Mouse (Mus musculus): Measurements from ENCODE around the gene Hist1h1a. TPM values are rescaled to one million over a fixed set of nuclear protein-coding genes. Genes with fewer than 3 reads are reported as not detected.
"Not testable (repeated sequence)": the region's sequence is repeated elsewhere in the genome, so short reads cannot be mapped to it uniquely, and the experiment has no call there.

Hist1h1a gene
- polyA plus RNA-seq, 1 experiment from 2014 or later: 2.2 TPM

DNA sequence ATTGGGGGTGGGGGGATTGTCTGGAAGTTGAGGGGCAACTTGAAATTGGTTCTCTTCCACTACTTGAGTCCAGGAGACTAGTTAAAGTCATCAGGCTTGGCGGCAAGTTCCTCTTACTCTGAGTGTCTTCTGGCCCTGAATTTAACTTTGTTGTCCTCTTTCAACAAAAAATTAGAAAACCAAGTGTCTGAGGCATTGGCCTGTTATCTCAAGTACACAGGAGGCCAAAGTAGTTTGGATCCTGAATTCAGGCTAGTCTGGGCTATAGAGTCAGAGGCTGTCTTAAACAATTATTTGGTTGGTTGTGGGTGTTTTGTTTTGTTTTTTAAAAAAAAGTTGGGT is 1.7 kb downstream of the Hist1h1a start:
- Histone ChIP-seq H3K4me2 (replicated peaks) (no peak overlapping the region), H3K9me3 (no peaks in the 10 kb centered on the region), H3K27me3 (replicated peaks) (no peaks in the 10 kb centered on the region), H3K27ac (no peak overlapping the region), H3K36me3 (no peaks in the 10 kb centered on the region), H3K4me3 (replicated peaks) (no peak overlapping the region), H3K4me1 (replicated peaks) (peaks cover 10% of the 10 kb centered on the region), H3K9ac (no peak overlapping the region)
- no peak for ATAC-seq
- WGBS: 69% methylated on average over 1 of the region's 1 CpGs

DNA sequence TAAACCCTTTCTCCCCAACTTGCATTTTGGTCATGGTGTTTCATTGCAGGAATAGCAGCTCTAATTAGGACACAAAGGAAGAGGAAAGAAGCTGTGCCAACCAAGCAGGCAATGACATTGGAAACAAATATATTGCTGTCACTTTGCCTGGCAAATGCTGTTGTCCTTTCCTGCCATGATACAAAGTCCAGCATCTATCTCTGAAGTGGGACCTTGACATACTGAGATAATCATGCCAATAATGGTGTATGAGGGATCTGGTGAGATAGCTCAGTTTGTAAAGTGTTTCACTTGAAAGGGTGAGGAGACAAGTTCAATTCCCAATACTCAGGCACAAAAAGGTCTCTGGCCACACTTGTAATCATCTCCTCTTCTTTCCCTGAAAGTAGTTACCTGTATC is 3.3 kb downstream of the Hist1h1a start:
- no peak for ATAC-seq
- Histone ChIP-seq H3K27ac (no peak overlapping the region), H3K4me1 (replicated peaks) (peaks cover 6% of the 10 kb centered on the region), H3K27me3 (replicated peaks) (no peaks in the 10 kb centered on the region), H3K4me3 (replicated peaks) (no peak overlapping the region), H3K4me2 (replicated peaks) (no peak overlapping the region), H3K36me3 (no peaks in the 10 kb centered on the region), H3K9ac (no peak overlapping the region), H3K9me3 (no peaks in the 10 kb centered on the region)

DNA sequence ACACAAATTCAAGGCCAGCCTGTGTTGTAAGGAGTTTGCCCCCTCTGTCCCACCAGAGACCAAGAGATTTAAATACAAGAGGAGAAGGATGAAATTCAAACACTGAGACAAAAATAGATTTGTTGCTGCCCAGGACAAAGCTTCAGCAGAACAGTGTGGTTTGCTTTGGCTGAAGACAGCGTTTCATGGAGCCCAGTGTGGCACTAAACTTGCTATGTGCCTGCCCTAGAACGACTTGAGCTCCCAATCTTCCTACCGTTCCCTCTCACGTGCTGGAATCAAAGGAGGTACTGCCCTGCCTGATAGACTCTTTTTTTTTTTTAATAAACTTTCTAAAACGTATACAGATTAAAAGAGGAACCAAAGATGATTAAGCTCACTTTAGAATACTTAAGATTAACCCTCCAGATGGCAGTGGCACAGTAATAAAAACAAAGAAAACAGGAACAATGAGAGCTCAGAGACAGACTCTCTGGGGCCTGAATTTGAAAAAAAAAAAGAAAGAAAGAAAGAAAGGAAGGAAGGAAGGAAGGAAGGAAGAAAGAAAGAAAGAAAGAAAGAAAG is 5.5 kb downstream of the Hist1h1a start:
- Histone ChIP-seq H3K9me3 (no peaks in the 10 kb centered on the region), H3K36me3 (no peaks in the 10 kb centered on the region), H3K27ac (no peak overlapping the region), H3K4me3 (replicated peaks) (no peak overlapping the region), H3K4me1 (replicated peaks) (peaks cover 9% of the 10 kb centered on the region; the same call in 1 of the 2 replicates), H3K4me2 (replicated peaks) (no peak overlapping the region), H3K9ac (no peak overlapping the region), H3K27me3 (replicated peaks) (no peaks in the 10 kb centered on the region)
- no peak for ATAC-seq
- 55% methylated on average over 5 of the region's 5 CpGs for WGBS

DNA sequence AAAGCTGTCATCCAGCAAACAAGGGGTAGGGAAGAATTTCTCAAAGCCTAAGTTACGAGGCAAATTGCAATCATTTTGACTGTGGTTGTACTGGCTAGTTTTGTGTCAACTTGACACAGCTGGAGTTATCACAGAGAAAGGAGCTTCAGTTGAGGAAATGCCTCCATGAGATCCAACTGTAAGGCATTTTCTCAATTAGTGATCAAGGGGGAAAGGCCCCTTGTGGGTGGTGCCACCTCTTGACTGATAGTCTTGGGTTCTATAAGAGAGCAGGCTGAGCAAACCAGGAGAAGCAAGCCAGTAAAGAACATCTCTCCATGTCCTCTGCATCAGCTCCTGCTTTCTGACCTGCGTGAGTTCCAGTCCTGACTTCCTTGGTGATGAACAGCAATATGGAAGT is 6.1 kb downstream of the Hist1h1a start, which contains the start of gene Trim38:
Gene Trim38 (plus strand): TSS at position 301 of the 400 bp plus-strand sequence.
- not testable (repeated sequence) for H3K4me2 ChIP-seq (replicated peaks); H3K9me3 ChIP-seq; ATAC-seq; H3K27me3 ChIP-seq (replicated peaks); H3K36me3 ChIP-seq; H3K9ac ChIP-seq; H3K27ac ChIP-seq; H3K4me3 ChIP-seq (replicated peaks); H3K4me1 ChIP-seq (replicated peaks)
- 88% methylated on average over 2 of the region's 2 CpGs for WGBS

DNA sequence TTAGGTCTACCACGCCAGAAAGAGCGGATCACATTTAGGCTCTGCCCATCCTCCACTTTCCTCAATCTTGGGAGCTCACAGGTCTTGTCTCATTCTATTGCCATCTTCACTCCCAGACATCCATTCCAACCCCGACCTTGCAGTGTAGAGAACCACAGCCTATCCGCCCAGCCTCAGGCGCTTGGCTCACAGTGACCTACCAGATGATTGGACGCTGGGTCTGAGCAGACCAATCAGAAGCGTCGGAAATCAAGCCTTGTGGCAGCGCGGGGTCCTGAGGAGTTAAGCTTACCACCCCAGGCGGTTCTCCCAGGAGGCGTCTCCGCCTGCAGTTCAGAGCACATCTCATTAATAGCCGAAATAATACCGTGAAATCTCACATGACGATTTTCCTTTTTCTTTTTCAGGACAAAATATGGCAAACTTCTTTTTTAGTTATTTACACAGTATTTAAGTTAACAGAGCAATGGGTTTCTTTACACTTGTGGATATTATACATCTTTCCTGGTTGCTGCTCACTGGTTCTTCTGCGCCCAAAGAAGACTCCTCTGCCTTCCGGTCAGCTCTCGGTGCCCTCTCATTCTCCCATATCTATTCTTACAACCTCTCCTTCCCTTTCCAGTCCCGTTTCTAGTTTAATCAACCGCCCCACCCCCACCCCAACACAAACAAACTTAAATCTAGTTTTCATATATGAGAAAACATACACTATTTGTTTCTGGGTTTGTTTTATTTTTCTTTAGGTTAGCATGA is 9.3 kb downstream of the Hist1h1a start:
- 21% methylated on average over 21 of the region's 21 CpGs for WGBS

DNA sequence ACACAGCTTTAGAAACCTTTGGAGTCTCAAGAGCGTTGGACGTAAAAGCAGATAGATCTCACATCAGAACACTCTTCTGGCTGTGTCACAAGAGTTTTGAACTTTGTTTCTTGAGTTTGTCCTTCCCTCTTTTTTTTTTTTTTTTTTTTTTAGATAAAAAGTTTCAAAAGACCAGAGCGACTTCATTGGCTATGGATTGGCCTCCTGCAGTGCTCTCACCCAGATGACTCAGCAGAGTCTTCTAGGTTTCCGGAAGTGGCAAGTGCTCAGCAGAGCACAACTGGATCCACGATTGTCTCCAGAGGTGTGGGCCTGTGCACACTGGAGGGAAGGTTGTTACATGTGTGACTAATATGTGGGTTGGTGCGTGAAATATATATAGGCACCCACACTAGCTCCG is 14.9 kb downstream of the Hist1h1a start:
- 93% methylated on average over 7 of the region's 7 CpGs for WGBS
- Histone ChIP-seq H3K4me3 (replicated peaks) (no peak overlapping the region), H3K4me1 (replicated peaks) (no peaks in the 10 kb centered on the region), H3K9ac (no peak overlapping the region), H3K4me2 (replicated peaks) (no peak overlapping the region), H3K9me3 (no peaks in the 10 kb centered on the region), H3K27me3 (replicated peaks) (no peaks in the 10 kb centered on the region), H3K27ac (no peak overlapping the region), H3K36me3 (no peaks in the 10 kb centered on the region)
- no peak for ATAC-seq

More for the DNA sequence above, 9.3 kb downstream of the Hist1h1a start:
- no peak overlapping the region for H3K9ac ChIP-seq
- no peaks in the 10 kb centered on the region for H3K9me3 ChIP-seq
- ATAC-seq: peak; percentile 95
- H3K27me3 ChIP-seq (replicated peaks): no peaks in the 10 kb centered on the region
- 0 out of 2 replicates have a peak, but pooled peaks cover 4% of the 10 kb centered on the region for H3K4me1 ChIP-seq (replicated peaks)
- peak overlapping the region; percentile 45 for H3K4me2 ChIP-seq (replicated peaks)
- no peaks in the 10 kb centered on the region for H3K36me3 ChIP-seq
- no peak overlapping the region for H3K4me3 ChIP-seq (replicated peaks)
- H3K27ac ChIP-seq: no peak overlapping the region

DNA sequence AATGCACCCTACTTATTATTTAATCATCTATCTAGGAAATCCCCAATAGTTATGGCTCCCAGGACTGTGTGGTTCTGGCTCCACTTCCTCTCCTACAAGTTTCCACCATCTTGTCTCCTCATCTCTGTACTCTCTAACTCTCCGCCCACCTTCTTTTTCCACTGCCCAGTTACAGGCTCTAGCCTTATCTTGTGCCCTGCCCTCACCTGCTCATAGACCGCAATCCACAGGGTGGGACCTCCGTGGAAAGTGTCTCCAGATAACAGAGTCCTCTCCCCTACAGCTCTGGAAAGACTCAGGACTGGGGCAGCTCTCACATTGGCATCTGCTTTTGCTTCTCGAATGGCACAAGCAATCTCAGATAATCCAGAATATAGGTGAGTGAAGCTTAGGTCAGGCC is 15.6 kb downstream of the Hist1h1a start:
- H3K27me3 ChIP-seq (replicated peaks): no peaks in the 10 kb centered on the region
- H3K4me1 ChIP-seq (replicated peaks): no peaks in the 10 kb centered on the region
- no peaks in the 10 kb centered on the region for H3K9me3 ChIP-seq
- 64% methylated on average over 4 of the region's 4 CpGs for WGBS
- H3K4me3 ChIP-seq (replicated peaks): no peak overlapping the region
- H3K9ac ChIP-seq: no peak overlapping the region
- H3K36me3 ChIP-seq: no peaks in the 10 kb centered on the region
- H3K27ac ChIP-seq: no peak overlapping the region
- no peak overlapping the region for H3K4me2 ChIP-seq (replicated peaks)
- ATAC-seq: no peak

DNA sequence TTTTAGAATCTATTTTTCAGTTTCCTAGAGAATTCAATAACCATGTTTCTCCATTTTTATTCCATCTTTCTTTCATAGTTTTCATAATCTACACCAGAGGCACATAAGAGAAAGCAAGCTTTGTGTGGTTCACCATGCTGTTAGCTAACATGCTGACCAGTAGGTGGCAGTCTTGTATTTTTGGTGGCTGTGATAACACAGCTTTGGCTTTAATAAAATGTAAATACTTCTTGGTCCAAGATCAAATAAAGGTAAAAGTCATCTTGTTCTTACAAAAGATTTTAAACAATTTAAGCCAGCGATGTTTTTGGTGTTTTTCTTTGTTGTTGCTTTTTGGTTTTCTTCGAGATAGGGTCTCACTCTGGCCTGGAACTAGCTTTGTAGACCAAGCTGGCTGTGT is 29.1 kb downstream of the Hist1h1a start:
- no peaks in the 10 kb centered on the region for H3K9me3 ChIP-seq
- no peaks in the 10 kb centered on the region for H3K4me1 ChIP-seq (replicated peaks)
- no peak overlapping the region for H3K27ac ChIP-seq
- no peak overlapping the region for H3K9ac ChIP-seq
- peak; percentile 68; the same call in 1 of the 2 replicates for ATAC-seq
- no peak overlapping the region for H3K4me2 ChIP-seq (replicated peaks)
- no peak overlapping the region for H3K4me3 ChIP-seq (replicated peaks)
- WGBS: 51% methylated on average over 2 of the region's 2 CpGs
- H3K36me3 ChIP-seq: no peaks in the 10 kb centered on the region
- no peaks in the 10 kb centered on the region for H3K27me3 ChIP-seq (replicated peaks)

DNA sequence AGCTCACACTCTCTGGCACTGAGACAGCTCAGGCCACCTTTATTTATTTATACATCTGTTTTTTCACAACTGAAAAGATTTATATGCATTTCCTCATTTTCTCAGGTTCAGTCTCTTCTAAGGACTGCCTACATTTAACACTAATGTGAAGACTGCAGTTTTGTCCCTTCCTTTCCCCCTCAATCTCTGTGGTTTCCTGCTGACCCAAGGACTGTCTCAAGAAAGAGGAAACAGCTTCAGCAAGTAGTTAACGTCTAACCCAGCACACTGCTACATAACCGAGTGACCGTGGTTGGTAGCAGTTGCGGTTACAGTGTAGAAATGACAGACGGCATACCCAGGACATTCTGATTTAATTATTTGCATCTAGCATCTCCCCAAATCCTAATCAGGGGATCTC is 35.9 kb downstream of the Hist1h1a start:
- no peaks in the 10 kb centered on the region for H3K27me3 ChIP-seq (replicated peaks)
- no peak overlapping the region for H3K4me2 ChIP-seq (replicated peaks)
- no peak overlapping the region for H3K27ac ChIP-seq
- no peaks in the 10 kb centered on the region for H3K36me3 ChIP-seq
- H3K9ac ChIP-seq: no peak overlapping the region
- no peak for ATAC-seq
- H3K4me1 ChIP-seq (replicated peaks): no peaks in the 10 kb centered on the region
- no peaks in the 10 kb centered on the region for H3K9me3 ChIP-seq
- WGBS: 77% methylated on average over 5 of the region's 5 CpGs
- H3K4me3 ChIP-seq (replicated peaks): no peak overlapping the region

DNA sequence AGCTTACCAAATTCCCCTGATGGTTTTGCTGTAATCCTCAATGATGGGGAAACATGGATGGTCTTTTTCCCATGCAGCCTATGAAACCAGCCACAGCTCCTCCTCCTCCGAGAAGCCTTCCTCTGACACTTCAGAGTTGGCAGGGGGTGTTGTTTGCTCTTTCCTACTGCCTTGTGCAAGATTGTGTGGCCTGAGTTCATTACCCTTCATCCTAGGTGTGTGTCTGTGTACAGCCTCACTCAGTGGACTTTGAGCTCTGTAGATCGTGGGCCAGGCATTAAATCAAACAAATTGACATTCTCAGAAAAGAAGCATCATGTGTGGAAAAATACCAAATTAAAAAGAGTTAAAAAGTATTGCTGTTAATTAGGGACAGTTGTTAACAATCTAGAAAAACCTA is 41.1 kb downstream of the Hist1h1a start:
- H3K36me3 ChIP-seq: no peaks in the 10 kb centered on the region
- no peaks in the 10 kb centered on the region for H3K27me3 ChIP-seq (replicated peaks)
- ATAC-seq: peak; percentile 67

DNA sequence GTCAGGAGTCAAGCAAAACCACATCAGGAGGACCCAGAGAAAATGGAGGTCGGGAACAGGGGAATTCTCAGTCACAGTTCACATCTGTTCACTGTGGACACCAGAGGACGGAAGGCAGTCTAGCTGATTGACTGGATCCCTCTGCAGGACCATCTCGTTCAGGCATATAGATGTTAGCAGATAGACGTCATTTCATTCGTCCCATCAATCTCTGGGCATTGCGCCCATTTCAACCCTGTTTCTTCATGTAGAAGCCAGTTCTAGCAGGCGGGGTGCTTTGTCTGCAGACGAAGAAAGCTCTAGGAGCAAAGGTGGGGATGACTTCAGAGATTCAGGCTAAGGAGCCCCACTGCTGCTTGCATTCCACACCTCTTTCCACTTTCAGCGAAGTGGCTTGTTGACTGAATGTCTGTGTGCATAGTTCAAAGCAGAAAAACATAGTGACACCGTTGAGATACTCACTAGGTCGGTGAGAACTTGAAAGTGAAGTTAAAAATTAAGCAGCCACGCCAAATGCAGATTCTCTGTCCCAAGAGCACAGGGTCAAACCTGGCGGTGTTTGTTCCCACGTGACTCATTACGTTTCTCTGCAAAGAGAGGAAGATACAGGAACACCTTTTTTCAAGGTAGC is 43.1 kb downstream of the Hist1h1a start, which contains the start of gene Slc17a2:
Gene Slc17a2 (plus strand): TSS at position 572 of the 631 bp plus-strand sequence.
- H3K9me3 ChIP-seq: no peaks in the 10 kb centered on the region
- H3K4me2 ChIP-seq (replicated peaks): no peak within 1 kb of the TSS
- H3K9ac ChIP-seq: no peak within 1 kb of the TSS
- ATAC-seq: no peak; the same call in 1 of the 2 replicates
- H3K27me3 ChIP-seq (replicated peaks): no peaks in the 10 kb centered on the region
- H3K4me3 ChIP-seq (replicated peaks): no peak within 1 kb of the TSS
- H3K36me3 ChIP-seq: no peaks in the 10 kb centered on the region
- WGBS: 69% methylated on average over 15 of the region's 15 CpGs
- H3K4me1 ChIP-seq (replicated peaks): no peaks in the 10 kb centered on the region
- H3K27ac ChIP-seq: no peak within 1 kb of the TSS

More for the DNA sequence above, 41.1 kb downstream of the Hist1h1a start:
- H3K9ac ChIP-seq: no peak overlapping the region
- H3K4me3 ChIP-seq (replicated peaks): no peak overlapping the region
- 64% methylated on average over 2 of the region's 2 CpGs for WGBS
- no peaks in the 10 kb centered on the region for H3K9me3 ChIP-seq
- H3K27ac ChIP-seq: no peak overlapping the region
- H3K4me2 ChIP-seq (replicated peaks): no peak overlapping the region
- no peaks in the 10 kb centered on the region for H3K4me1 ChIP-seq (replicated peaks)
